In genomic region chrX:104482572-104483443, GRCm38 (mm10) we compare ENCODE assay signal across 7 mouse cellular contexts. TPM values are rescaled to one million over a fixed set of nuclear protein-coding genes. Genes with fewer than 3 reads are reported as not detected.
DNase-seq lines count a peak whose midpoint lies in the region; ATAC-seq lines count a peak whose summit lies in the region.

TSS of gene Uprt (plus strand) at chrX:104482818.

- peak; percentile 94 for ATAC-seq in embryonic facial prominence, embryonic 11.5 days (replicated peaks; ENCODE audit: insufficient number of reproducible peaks, low FRiP score, low TSS enrichment, low read depth)
- peak; percentile 79; the same call in 1 of the 2 replicates for ATAC-seq in limb, embryonic 11.5 days (ENCODE audit: insufficient number of reproducible peaks, low FRiP score, low TSS enrichment, low read depth)
- ATAC-seq in midbrain, embryonic 13.5 days, result peak; percentile 99

- H3K36me3 ChIP-seq in embryonic facial prominence, embryonic 11.5 days (replicated peaks; ENCODE audit: control insufficient read depth, insufficient read depth, low read depth, low read length), result no peaks in the 10 kb centered on the region
- H3K36me3 ChIP-seq in limb, embryonic 11.5 days (ENCODE audit: control insufficient read depth, insufficient read depth, low read length), result no peaks in the 10 kb centered on the region
- H3K36me3 ChIP-seq in midbrain, embryonic 13.5 days, result no peaks in the 10 kb centered on the region

- no peaks in the 10 kb centered on the region for H3K9me3 ChIP-seq in embryonic facial prominence, embryonic 11.5 days (replicated peaks; ENCODE audit: control insufficient read depth, low read length)
- no peaks in the 10 kb centered on the region for H3K9me3 ChIP-seq in limb, embryonic 11.5 days (ENCODE audit: control insufficient read depth, low read length)
- H3K9me3 ChIP-seq in midbrain, embryonic 13.5 days, result no peaks in the 10 kb centered on the region

- H3K4me3 ChIP-seq in embryonic facial prominence, embryonic 11.5 days (ENCODE audit: low read depth, low read length), result peak within 1 kb of the TSS; percentile 45
- H3K4me3 ChIP-seq in limb, embryonic 11.5 days (ENCODE audit: low read depth, low read length), result peak within 1 kb of the TSS; percentile 50
- peak within 1 kb of the TSS; percentile 61 for H3K4me3 ChIP-seq in midbrain, embryonic 13.5 days (replicated peaks)

- DNase-seq in adrenal gland, postnatal 25 days, result peak; percentile 68
- DNase-seq in embryonic facial prominence, embryonic 11.5 days (ENCODE audit: low spot score), result peak; percentile 75
- peak; percentile 99 for DNase-seq in heart, adult 11 months
- DNase-seq in kidney, adult 18-20 months, result peak; percentile 68
- DNase-seq in limb, embryonic 11.5 days (ENCODE audit: low spot score), result peak; percentile 70
- peak; percentile 36 for DNase-seq in spleen, adult 12 weeks (ENCODE audit: low spot score)

- H3K27ac ChIP-seq in embryonic facial prominence, embryonic 11.5 days (replicated peaks; ENCODE audit: low read depth, low read length), result no peak within 1 kb of the TSS
- H3K27ac ChIP-seq in limb, embryonic 11.5 days (replicated peaks; ENCODE audit: low read depth, low read length), result no peak within 1 kb of the TSS
- peak within 1 kb of the TSS; percentile 63 for H3K27ac ChIP-seq in midbrain, embryonic 13.5 days

- 17% methylated on average over 31 of the region's 34 CpGs for WGBS in embryonic facial prominence, embryonic 11.5 days
- 24% methylated on average over 34 of the region's 34 CpGs for WGBS in limb, embryonic 11.5 days
- WGBS in midbrain, embryonic 13.5 days, result 19% methylated on average over 34 of the region's 34 CpGs

- H3K4me1 ChIP-seq in embryonic facial prominence, embryonic 11.5 days (ENCODE audit: control insufficient read depth, insufficient read depth, low read length), result no peaks in the 10 kb centered on the region
- H3K4me1 ChIP-seq in limb, embryonic 11.5 days (ENCODE audit: control insufficient read depth, insufficient read depth, low read length), result no peaks in the 10 kb centered on the region
- H3K4me1 ChIP-seq in midbrain, embryonic 13.5 days (replicated peaks), result 0 out of 2 replicates have a peak, but pooled peaks cover 7% of the 10 kb centered on the region

- H3K9ac ChIP-seq in embryonic facial prominence, embryonic 11.5 days (replicated peaks; ENCODE audit: low read length), result peak within 1 kb of the TSS; percentile 43
- peak within 1 kb of the TSS; percentile 59 for H3K9ac ChIP-seq in limb, embryonic 11.5 days (ENCODE audit: low read length)
- peak within 1 kb of the TSS; percentile 69 for H3K9ac ChIP-seq in midbrain, embryonic 13.5 days (replicated peaks)

- H3K4me2 ChIP-seq in embryonic facial prominence, embryonic 11.5 days (ENCODE audit: low read depth, low read length), result peak within 1 kb of the TSS; percentile 44
- peak within 1 kb of the TSS; percentile 51 for H3K4me2 ChIP-seq in limb, embryonic 11.5 days (ENCODE audit: low read depth, severe bottlenecking)
- peak within 1 kb of the TSS; percentile 58 for H3K4me2 ChIP-seq in midbrain, embryonic 13.5 days (replicated peaks)

- no peaks in the 10 kb centered on the region for H3K27me3 ChIP-seq in embryonic facial prominence, embryonic 11.5 days (ENCODE audit: control insufficient read depth, insufficient read depth, low read length)
- H3K27me3 ChIP-seq in limb, embryonic 11.5 days (ENCODE audit: control insufficient read depth, insufficient read depth, low read length), result peaks cover 10% of the 10 kb centered on the region
- H3K27me3 ChIP-seq in midbrain, embryonic 13.5 days, result peaks cover 32% of the 10 kb centered on the region

RNA-seq across cellular contexts. Expression of gene Uprt, which starts in this region (rescaled TPM):
- 19.9 and 21.0 TPM in 2 replicates for total RNA-seq in adrenal gland, postnatal 25 days (2021)
- 1.1 and 1.3 TPM in 2 replicates for polyA plus RNA-seq in embryonic facial prominence, embryonic 11.5 days (2014; fragmentation: Nextera tagmentation; extraction: Ambion mirVana)
- 1.4 and 2.1 TPM in 2 replicates for polyA plus RNA-seq in limb, embryonic 11.5 days (2014; fragmentation: Nextera tagmentation; extraction: Ambion mirVana)
- polyA plus RNA-seq in midbrain, embryonic 13.5 days (2015; fragmentation: Nextera tagmentation; extraction: Ambion mirVana), result 1.3 and 1.6 TPM in 2 replicates

Comparison
In these comparisons a context has a peak if more than half of its experiments do, and no peak if none do; other contexts are left out.
1. DNase-seq: peak in every context shown above with its lines; median percentile 99 in heart, adult 11 months; 75 in embryonic facial prominence, embryonic 11.5 days; 70 in limb, embryonic 11.5 days; 68 in adrenal gland, postnatal 25 days; 68 in kidney, adult 18-20 months; 36 in spleen, adult 12 weeks.